Mouse (Mus musculus) G1E (cell line): ENCODE measurements at regions not wholly inside any gene's neighbourhood (a gene's known extent, or its start where the extent isn't known, plus 50 kb on each side); places are given as distances from the start of the nearest gene placed in this dataset.
"Not testable (repeated sequence)": the region's sequence is repeated elsewhere in the genome, so short reads cannot be mapped to it uniquely, and the experiment has no call there.

Experiments
- ATAC-seq: 2 replicates; pipeline ENCODE4 v1.8.0; 2016; ENCODE audit warnings: mild to moderate bottlenecking; ENCODE audit not compliant: insufficient number of reproducible peaks, poor library complexity, low FRiP score, severe bottlenecking; ENCODE audit errors: extremely low read depth
- DNase-seq: peaks from one replicate; pipeline ENCODE4 v3.0.0; 2012; ENCODE audit warnings: low spot score
- H3K27me3 ChIP-seq: 2 replicates; pipeline ENCODE4 v1.6.1; 2012; ENCODE audit warnings: mild to moderate bottlenecking, low read length, inconsistent platforms; ENCODE audit not compliant: insufficient read depth
- H3K36me3 ChIP-seq: replicated peaks from 2 replicates; pipeline ENCODE3; 2012; ENCODE audit warnings: mild to moderate bottlenecking, inconsistent platforms
- H3K4me1 ChIP-seq: 2 replicates; pipeline ENCODE4 v1.6.1; 2012; ENCODE audit warnings: low read depth, low read length, inconsistent platforms, mixed read lengths; ENCODE audit not compliant: insufficient read depth
- H3K4me3 ChIP-seq: 2 replicates; pipeline ENCODE4 v1.5.1; 2012; ENCODE audit warnings: low read depth, mild to moderate bottlenecking, inconsistent platforms, low read length, moderate library complexity, mixed read lengths
- H3K9me3 ChIP-seq: replicated peaks from 2 replicates; pipeline ENCODE4 v1.6.1; 2012; ENCODE audit warnings: inconsistent platforms
- CTCF ChIP-seq: IDR thresholded peaks from 2 replicates; pipeline ENCODE4 v1.5.1; 2012; ENCODE audit warnings: low read depth, low read length, inconsistent platforms, mixed read lengths
- GATA1 ChIP-seq: IDR thresholded peaks from 2 replicates; pipeline ENCODE4 v1.6.1; 2012; ENCODE audit warnings: borderline replicate concordance, low read length, inconsistent platforms, mixed read lengths
- GATA2 ChIP-seq: IDR thresholded peaks from 2 replicates; pipeline ENCODE4 v1.6.1; 2012; ENCODE audit warnings: low read depth, low read length, inconsistent platforms, borderline replicate concordance
- POLR2AphosphoS5 ChIP-seq: IDR thresholded peaks from 2 replicates; pipeline ENCODE4 v1.6.1; 2012; ENCODE audit warnings: low read depth, low read length, inconsistent platforms; ENCODE audit not compliant: insufficient replicate concordance
- TAL1 ChIP-seq: conservative IDR thresholded peaks from 2 replicates; pipeline ENCODE4 v1.6.1; 2012; ENCODE audit warnings: low read depth, low read length, inconsistent platforms, mixed read lengths

GRCm38 (mm10) chr16:50785384-50785783 lies 194.4 kb upstream of the Ccdc54 start:
- DNase-seq (no peak), ATAC-seq (no peak)
- Histone ChIP-seq H3K36me3 (no peaks in the 10 kb centered on the region), H3K4me1 (no peaks in the 10 kb centered on the region), H3K4me3 (no peak overlapping the region), H3K9me3 (no peaks in the 10 kb centered on the region), H3K27me3 (no peaks in the 10 kb centered on the region)
- TF ChIP-seq GATA1 (no peak), POLR2AphosphoS5 (no peak), TAL1 (no peak), GATA2 (no peak), CTCF (no peak)

GRCm38 (mm10) chr16:50784651-50785228 lies 193.8 kb upstream of the Ccdc54 start:
- no peak overlapping the region for H3K4me3 ChIP-seq
- H3K27me3 ChIP-seq = no peaks in the 10 kb centered on the region
- ATAC-seq (no peak), DNase-seq (no peak)
- H3K4me1 ChIP-seq = no peaks in the 10 kb centered on the region
- TF ChIP-seq TAL1 (no peak), GATA2 (no peak), GATA1 (no peak)
- no peaks in the 10 kb centered on the region for H3K9me3 ChIP-seq
- H3K36me3 ChIP-seq = no peaks in the 10 kb centered on the region

- ATAC-seq (no peak), DNase-seq (no peak)
- H3K27me3 ChIP-seq = no peaks in the 10 kb centered on the region
- TF ChIP-seq GATA2 = no peak
- TF ChIP-seq GATA1 = no peak
- no peak for TF ChIP-seq CTCF
- TF ChIP-seq POLR2AphosphoS5 = no peak
- TF ChIP-seq TAL1 = no peak
- H3K36me3 ChIP-seq = no peaks in the 10 kb centered on the region
- no peak overlapping the region for H3K4me3 ChIP-seq
- no peaks in the 10 kb centered on the region for H3K9me3 ChIP-seq
- H3K4me1 ChIP-seq = no peaks in the 10 kb centered on the region
These were observed 193.1 kb upstream of the Ccdc54 start for GRCm38 (mm10) chr16:50783784-50784650.

DNA sequence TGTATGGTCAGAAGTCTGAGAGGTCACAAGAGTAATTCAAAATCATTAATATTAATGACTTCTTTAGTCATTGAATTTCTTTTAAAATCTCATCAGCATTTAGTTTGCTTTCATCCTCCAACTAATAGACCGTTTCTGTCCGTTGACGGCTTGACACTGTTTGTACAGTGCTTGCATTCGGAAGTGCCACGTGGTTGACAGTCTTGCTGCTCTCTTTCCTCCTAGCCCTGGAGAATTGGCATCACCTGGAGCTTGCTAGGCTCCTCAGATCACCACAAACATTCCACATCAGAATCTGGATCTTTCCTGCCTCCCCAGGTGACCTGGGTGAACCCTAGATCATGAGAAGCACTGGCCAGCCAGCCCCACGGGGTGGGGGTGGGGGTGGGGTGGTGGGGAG lies 192.3 kb upstream of the Ccdc54 start:
- H3K36me3 ChIP-seq = no peaks in the 10 kb centered on the region
- DNase-seq (no peak), ATAC-seq (no peak)
- no peak for TF ChIP-seq GATA2
- no peaks in the 10 kb centered on the region for H3K9me3 ChIP-seq
- no peaks in the 10 kb centered on the region for H3K4me1 ChIP-seq
- no peak overlapping the region for H3K4me3 ChIP-seq
- no peaks in the 10 kb centered on the region for H3K27me3 ChIP-seq

DNA sequence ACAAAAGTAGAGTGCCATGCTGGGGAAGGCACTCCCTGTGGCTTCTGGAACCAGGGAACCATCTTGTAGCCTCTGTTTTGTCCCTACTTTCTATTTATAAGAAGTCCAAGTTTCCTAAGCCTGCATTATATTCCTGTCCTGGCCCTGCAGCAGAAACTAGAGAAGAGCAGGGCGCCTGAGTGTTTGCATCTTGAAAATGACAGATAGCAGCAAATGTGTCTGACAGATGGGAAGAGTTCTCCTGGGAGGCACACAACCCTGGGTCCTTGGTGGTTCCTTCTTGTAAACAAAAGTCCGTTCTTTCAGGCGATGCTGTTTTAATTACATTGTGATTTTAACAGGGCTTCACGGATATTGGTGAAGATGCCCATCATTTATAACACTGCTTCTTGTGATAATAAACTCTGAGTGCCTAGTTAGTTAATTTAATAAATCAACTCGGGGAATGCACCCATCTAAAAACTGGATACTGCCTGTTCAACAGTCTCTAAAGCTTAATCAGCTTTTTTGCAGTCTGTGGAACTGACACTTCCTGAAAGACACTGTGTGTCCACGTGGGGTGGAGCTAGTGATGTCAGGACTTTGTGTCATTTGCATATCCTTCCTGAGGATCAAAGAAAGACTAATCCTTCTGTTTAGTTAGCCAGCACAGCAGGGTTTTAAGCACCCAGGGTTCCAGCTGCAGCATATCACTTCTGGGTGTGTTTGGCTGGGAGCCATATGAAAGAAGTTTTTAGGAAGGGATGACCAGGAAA lies 188.3 kb upstream of the Ccdc54 start:
- Histone ChIP-seq H3K4me3 (no peak overlapping the region), H3K27me3 (no peaks in the 10 kb centered on the region), H3K36me3 (no peaks in the 10 kb centered on the region), H3K4me1 (no peaks in the 10 kb centered on the region), H3K9me3 (no peaks in the 10 kb centered on the region)
- DNase-seq (no peak), ATAC-seq (no peak)
- TF ChIP-seq GATA2 (no peak), GATA1 (no peak), POLR2AphosphoS5 (no peak), TAL1 (no peak), CTCF (no peak)

DNA sequence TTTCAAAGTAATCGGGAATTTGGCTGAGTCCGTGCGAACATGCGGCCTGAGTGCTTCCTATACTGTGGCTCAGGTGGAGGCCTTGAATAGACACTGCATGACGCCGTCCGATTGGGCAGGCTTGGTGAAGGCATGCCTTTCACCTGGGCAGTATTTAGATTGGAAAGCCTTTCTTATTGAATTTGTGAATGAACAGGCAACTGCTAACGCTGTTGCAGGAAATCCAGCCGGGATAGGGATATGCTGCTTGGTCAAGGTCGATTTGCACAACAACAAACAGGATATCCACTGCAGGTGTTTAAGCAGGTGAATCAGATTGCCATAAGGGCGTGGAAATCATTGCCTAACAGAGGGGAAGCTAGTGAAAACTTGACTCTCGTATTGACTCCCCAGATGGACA lies 183.7 kb upstream of the Ccdc54 start:
- H3K27me3 ChIP-seq, DNase-seq, H3K9me3 ChIP-seq, ATAC-seq, H3K4me1 ChIP-seq, H3K4me3 ChIP-seq, H3K36me3 ChIP-seq: not testable (repeated sequence)
